Mouse (Mus musculus): ENCODE measurements around the gene Ntmt1.

- no peak; the same call in 1 of the 2 replicates for TF ChIP-seq CTCF (IDR thresholded peaks at IDR 0.05; ENCODE audit: low read depth)
- TF ChIP-seq EP300 (optimal IDR thresholded peaks at IDR 0.05), result no peak
These were observed 11.2 kb upstream of the Ntmt1 start for GRCm38 (mm10) chr2:30796382-30796781.

Measured in stomach, postnatal 0 days (tissue).